Mouse (Mus musculus): ENCODE measurements at regions not wholly inside any gene's neighbourhood (a gene's known extent, or its start where the extent isn't known, plus 50 kb on each side); places are given as distances from the start of the nearest gene placed in this dataset.

- Histone ChIP-seq H3K27me3 (ENCODE audit: insufficient read depth, low read length) (no peaks in the 10 kb centered on the region), H3K27ac (ENCODE audit: low read depth, low read length) (no peak overlapping the region), H3K4me3 (ENCODE audit: low read depth, low read length) (no peak overlapping the region), H3K4me1 (ENCODE audit: insufficient read depth) (no peaks in the 10 kb centered on the region), H3K36me3 (ENCODE audit: insufficient read depth) (no peaks in the 10 kb centered on the region), H3K9me3 (ENCODE audit: low read length) (no peaks in the 10 kb centered on the region), H3K4me2 (ENCODE audit: low read depth) (no peak overlapping the region), H3K9ac (no peak overlapping the region)
- WGBS: 45% methylated on average over 3 of the region's 3 CpGs
- DNase-seq: peak; percentile 11
- no peak for ATAC-seq
- TF ChIP-seq CTCF (IDR thresholded peaks at IDR 0.05; ENCODE audit: low read depth): peak; percentile 46
These were observed 158.1 kb downstream of the Gm6377 start for GRCm38 (mm10) chrX:109354633-109355032.

GRCm38 (mm10) chrX:109392908-109393307 lies 196.4 kb downstream of the Gm6377 start:
- ATAC-seq (no peak), DNase-seq (peak; percentile 14)
- Histone ChIP-seq H3K4me1 (ENCODE audit: insufficient read depth) (no peaks in the 10 kb centered on the region), H3K9me3 (ENCODE audit: low read length) (no peaks in the 10 kb centered on the region), H3K27me3 (ENCODE audit: insufficient read depth, low read length) (no peaks in the 10 kb centered on the region), H3K36me3 (ENCODE audit: insufficient read depth) (no peaks in the 10 kb centered on the region), H3K27ac (ENCODE audit: low read depth, low read length) (no peak overlapping the region), H3K4me3 (ENCODE audit: low read depth, low read length) (no peak overlapping the region), H3K9ac (no peak overlapping the region), H3K4me2 (ENCODE audit: low read depth) (no peak overlapping the region)
- WGBS: 62% methylated on average over 3 of the region's 3 CpGs
- TF ChIP-seq CTCF (IDR thresholded peaks at IDR 0.05; ENCODE audit: low read depth): peak; percentile 37

- Histone ChIP-seq H3K27ac (ENCODE audit: low read depth, low read length) (no peak overlapping the region), H3K9me3 (ENCODE audit: low read length) (no peaks in the 10 kb centered on the region), H3K36me3 (ENCODE audit: insufficient read depth) (no peaks in the 10 kb centered on the region), H3K4me3 (ENCODE audit: low read depth, low read length) (no peak overlapping the region), H3K4me1 (ENCODE audit: insufficient read depth) (no peaks in the 10 kb centered on the region), H3K27me3 (ENCODE audit: insufficient read depth, low read length) (no peaks in the 10 kb centered on the region), H3K4me2 (ENCODE audit: low read depth) (no peak overlapping the region), H3K9ac (no peak overlapping the region)
- ATAC-seq (no peak), DNase-seq (no peak)
- no peak for TF ChIP-seq CTCF (IDR thresholded peaks at IDR 0.05; ENCODE audit: low read depth)
These were observed 246.4 kb downstream of the Gm6377 start for GRCm38 (mm10) chrX:109442932-109443331.
